Mouse (Mus musculus) urinary bladder, postnatal 36 days (tissue): Measurements from ENCODE around the gene Opcml.

ENCODE experiments used
- DNase-seq, 2 experiments: peaks; one replicate each; pipeline ENCODE4 v3.0.0; 2022; ENCODE audit warnings: low spot score in 2 of 2, mixed read lengths in 1 of 2

The Opcml gene

DNA sequence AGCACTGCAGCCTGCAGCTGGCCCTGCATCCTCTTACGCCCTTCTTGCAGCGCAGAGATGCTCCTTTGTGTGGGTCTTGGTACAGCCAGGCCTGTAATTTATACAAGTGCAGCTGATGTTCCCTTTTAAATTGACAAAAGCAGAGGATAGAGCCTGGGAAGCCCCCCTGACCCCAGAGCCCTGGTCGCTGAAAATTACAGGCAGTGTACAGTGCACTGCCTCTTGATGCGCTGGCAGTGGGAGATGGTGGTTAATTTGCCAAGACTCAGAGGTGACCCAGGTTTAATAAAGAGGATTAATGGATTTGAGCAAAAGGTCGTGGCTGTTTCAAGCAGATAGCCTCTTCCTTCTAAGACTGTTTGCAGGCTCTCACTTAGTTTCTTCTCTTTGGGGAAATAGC, 39.9 kb downstream of the Opcml start:
- no peak for DNase-seq

DNA sequence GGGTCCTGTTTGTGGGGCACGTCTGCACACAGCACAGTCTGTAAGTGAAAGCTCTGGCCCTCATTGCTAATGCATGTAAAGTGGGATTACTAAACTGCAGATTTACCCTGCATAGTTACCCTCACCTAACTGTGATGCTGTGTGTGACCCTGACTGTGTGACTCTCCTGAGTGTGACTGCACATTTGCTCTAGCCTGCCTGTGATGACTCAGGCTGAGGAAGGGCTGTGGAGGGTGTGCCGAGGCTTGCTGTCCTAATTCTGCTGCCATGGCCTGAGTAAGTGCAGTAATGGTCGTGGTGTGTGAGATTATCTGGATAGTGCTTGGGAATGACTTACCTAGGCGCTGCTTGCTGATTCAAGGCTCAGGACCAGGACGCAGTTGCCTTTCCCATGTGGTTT, 52.2 kb downstream of the Opcml start:
- DNase-seq: no peak

DNA sequence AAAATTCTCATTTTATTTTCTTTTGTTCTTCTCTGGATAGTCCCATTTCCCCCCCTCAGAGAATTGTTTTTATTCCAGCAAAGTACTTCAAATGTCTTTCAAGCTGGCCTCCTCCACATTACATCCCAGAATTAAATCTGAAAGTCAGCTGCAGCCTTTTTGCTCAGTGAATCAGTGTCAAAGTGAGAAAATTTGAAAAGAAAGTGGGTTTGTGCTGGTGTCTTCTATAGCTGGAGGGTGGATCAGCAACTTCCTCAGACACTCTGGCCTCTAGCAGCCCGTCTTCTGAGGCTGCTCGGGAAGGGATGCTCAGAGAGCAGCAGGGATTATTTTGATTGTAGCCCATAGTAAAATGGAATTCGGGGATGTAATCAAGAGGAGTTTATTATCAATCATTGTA, 81.0 kb downstream of the Opcml start:
- no peak for DNase-seq

DNA sequence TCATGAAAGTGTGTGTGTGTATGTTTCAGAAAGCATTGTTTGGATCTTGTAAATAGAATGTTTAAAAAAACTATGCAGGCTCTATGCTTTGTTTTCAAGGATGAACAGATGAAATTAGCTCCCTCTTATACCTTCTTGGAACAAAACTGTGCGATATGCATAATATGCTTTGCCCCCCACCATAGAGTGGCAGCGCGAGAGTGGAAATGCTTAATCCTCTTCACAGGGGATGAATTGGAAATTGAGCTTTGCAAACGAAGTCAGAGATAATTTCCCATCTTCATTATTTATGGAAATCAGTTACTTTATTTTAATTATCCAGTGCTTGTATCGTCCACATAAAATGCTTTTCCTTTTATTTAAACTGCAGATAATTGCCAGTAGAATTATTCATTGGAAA, 99.1 kb downstream of the Opcml start:
- DNase-seq: no peak

DNA sequence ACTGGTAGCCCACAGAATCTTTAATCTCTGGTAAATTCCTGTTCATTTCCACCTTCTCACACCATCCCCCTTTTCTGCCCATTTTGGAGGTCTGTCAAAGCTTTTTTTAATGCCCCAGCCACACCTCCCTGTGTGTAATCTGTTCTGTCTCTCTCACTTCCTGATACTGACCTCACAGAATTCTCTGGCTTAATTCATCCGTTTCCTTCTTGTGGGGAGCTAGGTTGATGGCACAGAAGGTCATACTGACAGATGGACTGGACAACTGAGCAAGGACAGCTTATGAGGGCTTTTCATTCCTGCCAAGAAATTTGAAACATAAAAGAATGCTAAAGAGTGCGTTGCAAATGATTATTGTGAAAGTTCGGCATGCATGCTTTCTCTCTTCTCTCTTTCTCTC, 126.7 kb downstream of the Opcml start:
- no peak for DNase-seq

DNA sequence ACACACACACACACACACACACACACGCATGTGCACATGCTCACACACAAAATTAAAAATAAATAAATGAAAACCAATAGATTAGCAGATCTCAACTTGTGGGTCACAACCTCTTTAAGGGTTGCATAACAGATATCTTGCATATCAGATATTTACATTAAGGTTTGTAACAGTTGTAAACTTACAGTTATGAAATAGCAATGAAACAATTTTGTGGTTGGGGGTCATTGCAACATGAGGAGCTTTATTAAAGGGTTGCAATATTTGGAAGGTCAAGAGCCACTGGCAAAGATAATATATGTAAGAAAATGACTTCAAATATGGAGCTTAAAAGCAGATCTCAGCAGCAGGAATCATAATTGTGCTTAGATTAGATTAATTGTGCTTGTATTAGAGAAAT, 132.9 kb downstream of the Opcml start:
- DNase-seq: no peak

DNA sequence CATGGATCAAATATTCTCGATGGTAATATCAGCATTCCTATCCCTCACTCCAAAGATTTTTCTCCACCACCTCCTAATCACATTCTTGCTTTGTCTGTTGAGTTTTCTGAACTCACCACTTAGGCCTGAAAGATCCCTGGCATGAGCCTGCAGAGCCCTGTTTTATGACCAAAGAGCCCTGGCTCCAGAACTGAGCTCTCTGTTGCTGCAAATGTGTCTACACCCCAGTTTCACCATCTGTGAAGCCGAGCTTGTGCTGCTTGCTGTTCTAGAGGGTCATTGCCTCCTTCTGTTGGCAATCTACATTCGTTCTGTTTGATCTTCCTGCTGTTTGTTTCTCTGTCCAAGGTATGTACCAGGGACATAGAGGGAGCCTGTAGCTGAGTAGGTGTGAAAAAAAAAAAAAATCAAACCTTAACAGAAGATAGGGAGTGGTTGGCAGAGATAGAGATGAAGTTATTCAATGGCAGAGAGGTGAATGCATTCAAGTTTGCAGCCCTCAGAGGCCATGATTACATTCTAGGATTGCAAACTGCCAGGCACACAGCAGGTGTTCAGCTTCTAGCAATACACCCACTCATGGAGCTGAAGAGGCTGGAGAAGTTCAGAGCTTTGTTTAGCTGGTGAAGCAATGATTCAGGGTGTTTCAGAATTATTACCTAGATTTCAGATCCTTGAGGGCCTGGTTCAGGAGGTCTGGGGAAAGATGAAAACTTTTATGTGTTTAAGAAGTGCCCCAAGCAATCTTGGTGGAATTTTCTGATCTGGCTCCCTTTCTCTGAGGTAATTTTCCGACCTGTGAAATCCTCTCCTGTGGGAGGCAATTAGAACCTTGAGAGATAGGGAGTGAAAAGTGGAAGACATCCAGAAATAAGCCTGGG, 133.6 kb downstream of the Opcml start:
- DNase-seq: no peak

DNA sequence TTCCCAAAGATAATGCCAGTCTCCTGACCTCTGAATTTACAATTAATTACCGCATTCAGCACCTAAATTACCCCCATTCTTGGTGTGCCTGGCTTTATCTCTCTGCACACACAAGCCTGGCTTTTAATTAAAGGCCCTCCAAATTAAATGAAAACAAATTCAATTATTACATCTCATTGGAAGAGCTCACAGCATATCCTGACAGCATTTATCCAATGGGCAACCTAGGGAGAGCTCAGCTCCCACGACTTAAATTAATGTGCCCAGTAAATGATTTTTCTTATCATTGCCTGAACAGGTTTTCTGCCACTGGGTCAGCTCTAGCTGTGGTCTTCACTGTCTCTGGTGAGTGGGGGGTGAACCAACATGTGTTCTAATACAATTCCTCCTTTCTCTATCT, 135.1 kb downstream of the Opcml start:
- no peak for DNase-seq

DNA sequence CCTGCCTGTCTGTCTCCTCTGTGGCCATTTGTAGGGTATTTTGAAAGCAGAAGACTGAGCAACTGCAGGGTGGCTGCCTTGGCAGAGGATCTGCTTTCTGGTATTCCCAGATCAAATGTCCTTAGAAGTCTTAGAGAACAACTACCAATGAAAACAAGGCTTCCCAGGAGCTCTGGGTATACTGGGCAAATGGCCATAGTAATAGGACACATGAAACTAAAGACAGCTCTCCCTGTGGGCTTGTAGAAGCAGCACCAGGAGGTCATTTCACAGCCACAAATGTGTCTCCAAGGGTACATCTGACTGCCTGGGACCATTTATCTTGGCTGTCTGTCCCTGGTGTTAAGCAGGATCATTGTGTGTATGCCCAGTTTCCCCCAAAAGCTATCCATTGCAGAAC, 146.7 kb downstream of the Opcml start:
- DNase-seq: no peak

DNA sequence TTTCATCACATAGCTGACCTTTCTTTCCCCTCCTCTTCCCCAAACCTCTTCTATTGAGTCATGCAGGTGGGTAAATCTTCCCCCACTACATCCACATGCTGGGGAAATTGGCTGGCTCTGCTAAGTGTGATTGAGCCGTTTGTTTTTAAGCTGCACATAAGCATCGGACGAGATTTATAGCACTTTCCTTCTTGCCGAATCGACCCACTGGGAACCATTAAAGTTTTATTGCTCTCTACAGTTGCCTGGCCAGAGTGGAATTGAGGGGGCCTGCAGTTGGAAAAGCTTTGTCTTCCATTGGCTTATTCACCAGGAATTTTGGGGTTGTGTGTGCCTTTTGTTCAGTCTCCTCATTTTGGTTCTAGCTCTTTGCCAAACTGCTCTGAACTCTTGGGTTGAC, 147.1 kb downstream of the Opcml start:
- DNase-seq: no peak

DNA sequence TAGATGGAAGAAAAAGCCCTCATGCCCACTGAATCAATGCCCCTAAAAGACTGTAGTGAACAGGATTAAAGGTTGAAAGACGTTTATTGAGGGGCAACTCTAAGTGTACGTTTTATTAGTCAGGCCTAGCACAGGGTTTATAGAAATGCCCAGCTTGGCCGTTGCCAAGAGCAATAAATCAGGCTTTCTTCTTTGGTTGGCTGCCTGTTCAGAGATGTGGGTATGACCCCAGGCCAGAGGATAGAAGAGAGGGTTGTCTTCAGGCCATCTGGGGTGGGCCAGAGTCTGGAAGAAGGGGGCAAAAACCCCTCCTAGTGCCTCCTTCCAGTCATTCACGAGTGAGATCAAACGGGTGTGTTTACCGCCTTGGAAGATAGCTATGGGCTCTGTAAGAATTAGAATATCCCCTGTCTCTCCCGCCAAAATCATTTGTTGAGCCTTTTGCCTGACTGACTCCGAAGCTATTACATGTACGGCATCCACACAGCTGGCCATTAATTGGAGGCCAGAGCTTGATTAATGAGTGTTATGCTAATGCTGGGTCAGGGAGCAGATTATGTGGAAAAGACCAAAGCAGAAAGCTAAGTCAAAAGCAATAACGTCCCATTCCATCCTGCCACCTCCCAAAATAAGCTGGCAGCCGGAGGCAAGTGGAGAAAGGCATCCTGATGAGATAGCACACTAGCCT, 154.9 kb downstream of the Opcml start:
- no peak for DNase-seq

DNA sequence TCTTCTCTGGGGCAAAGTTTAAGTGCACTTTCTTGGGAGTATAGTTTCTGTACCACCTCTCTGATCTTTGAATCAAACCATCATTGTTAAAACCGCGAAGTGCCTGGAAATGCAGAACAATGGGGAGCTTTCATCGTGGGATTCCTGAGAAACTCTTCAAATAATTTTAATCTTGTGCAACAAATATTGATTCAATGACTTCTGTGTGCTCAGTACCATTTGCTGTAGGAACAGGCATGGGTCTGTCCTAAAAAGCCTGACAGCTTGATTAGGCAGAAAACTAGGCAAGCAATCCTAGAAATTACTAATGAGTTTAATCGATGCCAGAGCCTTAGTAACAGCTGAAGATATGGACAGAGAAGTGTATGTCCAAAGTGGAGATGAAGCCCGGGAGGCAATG, 160.5 kb downstream of the Opcml start:
- DNase-seq: no peak

DNA sequence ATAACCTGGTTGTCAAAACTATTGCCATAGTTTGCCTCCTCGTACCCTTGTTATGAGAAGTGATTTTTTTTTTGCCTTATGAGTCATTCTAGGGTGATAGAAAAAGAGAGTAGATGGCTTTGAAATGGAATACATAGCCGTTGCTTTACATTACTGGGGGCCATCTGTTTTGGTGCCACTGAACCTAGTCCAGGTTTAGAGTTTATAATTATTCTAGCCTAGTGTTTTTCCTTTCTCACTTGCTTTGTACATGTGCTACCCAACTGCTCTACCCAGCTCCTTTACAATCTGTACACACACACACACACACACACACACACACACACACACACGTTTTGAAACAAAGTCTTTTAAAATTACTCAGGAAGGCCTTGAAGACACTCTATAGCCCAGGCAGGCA, 171.1 kb downstream of the Opcml start:
- no peak for DNase-seq

DNA sequence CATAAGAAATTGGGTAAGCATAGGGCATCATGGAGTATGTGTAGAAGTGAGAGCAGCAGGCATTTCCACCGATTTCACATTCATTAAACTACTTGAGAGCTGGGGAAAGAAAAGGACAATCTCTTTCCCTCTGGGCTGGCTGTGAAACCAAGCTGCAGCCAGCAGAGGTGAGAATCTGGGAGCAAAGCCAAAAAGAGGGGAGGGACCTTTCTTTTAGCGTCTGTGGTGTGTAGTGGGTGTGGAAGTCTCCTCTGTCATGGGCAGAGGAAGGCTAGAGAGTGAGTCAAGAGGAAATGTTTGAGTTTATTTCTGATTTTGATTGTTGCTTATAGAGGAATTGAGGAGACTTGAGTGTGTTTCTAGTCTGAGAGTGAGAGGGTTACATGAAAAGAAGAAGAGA, 172.8 kb downstream of the Opcml start:
- no peak for DNase-seq

DNA sequence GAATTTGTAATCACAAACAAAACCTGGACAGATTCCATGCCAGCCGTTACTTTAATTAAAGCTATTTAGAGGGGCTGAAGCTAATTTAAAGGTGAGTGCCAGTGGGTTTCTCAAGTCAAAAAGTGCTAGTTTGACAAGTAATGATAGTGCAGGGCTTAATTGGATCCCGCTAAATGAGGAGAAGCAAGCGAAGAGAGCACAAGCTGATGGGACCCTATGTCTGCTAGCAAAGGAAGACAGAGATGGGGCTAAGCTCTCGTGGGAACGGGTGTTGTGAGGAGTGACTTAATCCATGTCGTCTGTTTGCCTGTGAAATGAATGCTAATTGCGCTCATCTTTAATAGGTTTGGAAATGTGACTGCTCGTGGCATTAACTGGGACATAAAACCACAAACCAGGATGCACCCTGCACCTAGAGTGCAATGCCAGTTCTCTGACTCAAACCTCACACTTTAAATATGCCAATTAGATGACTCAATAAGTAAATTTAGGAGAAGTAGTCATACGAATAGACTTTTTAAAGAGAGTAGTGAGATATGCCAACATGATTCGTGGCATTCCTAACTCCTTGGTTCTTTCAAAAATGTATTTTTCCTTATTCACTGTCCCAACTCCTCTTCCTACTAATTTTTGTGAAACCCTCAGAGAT, 174.5 kb downstream of the Opcml start:
- no peak for DNase-seq

DNA sequence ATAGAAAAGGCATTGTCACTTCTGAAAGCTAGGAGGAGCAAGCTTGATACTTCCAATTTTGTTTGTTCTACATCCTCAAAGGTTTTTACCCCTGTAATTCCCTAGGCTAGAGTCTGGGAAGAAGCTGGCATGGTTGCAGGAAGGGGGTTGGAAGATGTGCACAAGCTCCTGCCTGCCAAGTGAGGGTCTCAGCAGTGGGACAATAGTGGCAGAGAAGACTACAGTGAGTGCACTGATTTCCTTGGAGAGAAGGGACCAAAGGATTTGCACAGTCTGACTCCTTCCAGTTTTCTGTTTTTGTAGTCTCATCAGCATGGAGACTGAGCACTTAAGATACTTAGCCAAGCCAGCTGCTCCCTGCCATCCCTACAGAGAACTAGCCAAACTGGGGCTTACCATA, 177.7 kb downstream of the Opcml start:
- DNase-seq: no peak

DNA sequence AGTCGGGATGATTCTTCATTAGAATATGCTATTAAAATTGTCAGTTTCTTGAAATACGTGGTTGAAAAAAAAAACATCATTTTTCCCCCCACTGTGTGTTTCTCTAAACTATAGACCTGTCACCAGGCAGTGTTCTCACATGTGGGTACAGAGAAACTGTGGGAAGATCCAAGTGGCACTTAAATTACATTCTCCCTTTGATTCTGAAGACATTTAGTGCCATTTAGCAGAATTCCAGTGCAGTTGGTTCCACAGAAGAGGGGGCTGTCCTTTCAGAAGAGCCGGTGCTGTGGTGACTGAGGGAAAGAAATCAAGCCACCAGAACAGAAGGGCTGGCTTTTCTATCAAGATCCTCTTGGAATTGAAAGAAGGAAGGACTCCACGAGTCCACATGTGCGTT, 181.7 kb downstream of the Opcml start:
- DNase-seq: no peak

DNA sequence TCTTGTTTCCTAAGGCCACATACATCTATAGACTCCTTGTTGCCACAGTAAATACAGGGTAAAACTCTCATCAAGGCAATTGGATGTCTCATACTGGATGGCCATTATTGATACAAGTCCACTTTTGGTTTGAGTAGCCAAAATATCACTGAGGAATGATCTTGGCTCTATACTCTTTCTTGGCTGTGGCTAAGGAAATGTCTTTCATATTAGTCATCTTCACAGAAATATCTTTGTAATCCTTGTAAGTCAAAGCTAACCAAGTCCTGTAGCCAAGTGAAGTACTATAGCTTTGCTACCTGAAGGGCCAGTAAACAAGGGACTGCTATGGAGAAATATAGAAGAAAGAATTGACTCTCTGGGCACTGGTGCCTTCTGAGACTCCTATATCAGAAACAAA, 192.0 kb downstream of the Opcml start:
- no peak for DNase-seq

DNA sequence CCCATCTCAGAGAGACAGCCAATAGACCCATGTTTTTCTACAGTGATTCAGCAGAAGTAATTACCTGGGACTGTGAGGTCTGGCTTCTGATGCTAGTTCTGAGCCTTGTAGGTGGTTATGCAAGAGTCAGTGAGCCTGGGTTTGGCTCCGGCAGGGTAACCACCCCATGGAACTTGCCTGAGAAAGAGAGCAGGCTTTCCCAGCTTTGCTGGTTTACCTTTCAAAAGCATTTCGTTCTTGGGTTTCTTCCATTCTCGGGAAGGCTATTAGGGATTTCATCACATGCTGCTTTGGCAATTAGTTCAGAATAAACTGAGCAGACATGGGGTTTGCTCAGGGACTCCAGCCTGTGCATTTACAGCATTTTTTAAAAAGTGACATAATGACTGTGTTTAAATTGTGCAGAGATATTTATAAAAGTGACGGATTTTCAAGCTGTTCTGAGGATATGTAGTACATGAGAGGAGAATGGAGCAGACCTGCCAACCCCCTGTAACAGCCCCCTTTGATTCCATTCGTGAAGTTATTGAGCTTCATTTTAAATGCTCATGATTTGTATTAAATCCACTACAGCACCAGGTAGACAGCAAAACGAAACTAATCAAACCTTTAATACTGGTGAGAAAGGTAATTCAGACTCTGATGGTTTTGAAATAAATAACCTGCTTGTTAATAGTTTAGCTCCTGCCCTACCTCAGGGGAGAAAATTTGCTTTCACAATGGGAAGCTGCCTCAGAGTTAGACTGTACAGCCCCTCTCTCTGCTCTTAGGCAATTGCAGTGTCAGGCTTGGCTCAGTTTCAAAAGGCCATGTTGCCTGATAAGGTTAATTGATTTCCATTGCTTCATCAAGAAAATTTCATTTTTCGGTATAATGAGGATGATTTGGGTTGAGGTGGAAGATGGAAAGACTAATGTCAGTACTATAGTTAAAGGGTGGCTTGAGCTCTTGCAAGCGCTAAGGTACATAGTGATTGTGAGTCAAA, 196.3 kb downstream of the Opcml start:
- DNase-seq: no peak

DNA sequence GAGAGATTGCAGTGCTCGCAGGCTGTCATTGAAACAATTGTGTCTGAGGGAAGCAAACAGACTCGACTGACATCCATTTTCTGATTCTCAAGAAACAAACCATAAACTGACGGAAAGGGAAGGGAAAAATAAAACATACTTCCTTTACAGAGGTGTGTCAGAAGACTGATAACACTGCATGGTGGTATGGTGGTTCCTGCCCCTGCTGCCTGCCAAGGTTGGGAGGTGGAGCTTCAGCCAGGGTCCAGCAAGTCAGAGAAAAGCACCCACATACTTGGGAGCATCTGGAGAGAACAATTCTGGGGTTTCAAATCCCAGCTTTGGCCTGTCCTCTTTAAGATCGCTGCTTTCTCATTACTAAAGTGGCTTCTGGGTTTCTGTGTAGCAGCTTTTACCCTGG, 201.0 kb downstream of the Opcml start:
- no peak for DNase-seq

DNA sequence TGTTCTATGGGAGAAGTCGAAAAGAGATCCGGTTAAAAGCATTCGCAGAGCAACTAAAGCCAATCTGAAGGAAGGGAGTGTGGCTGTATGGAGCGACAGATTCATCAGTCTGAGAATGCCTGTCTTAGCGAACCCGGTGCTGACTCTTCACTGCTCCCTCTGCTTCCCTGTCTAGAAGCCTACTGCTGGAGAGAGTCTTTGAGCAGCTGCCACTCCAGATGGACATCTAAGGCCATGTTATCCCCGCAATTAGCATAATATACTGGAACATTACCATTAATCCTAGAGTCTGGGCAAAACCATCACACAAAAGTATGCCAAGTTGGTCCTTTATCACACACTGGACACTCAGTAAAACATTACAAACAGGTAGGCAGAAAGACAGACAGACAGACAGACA, 206.0 kb downstream of the Opcml start:
- no peak for DNase-seq

DNA sequence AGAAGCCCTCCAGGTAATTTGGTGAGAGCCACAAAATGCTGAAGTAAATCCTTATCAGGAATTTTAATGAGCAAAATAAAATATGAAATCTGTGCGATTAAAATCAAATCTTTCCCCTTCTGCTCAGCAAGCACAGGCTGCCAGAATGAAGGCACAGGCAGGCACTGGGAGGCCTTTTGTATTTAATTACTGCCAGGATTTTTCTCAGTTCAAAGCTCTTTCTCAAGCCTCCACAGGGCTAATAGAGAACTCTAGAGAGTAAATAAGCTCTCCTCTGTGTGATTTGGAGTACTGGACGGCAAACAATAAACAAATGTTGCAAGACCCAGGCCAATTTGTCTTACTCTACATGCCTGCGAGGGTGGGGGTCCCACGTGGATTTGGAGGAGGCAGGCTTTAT, 208.2 kb downstream of the Opcml start:
- no peak for DNase-seq
